In the genomic region with DNA sequence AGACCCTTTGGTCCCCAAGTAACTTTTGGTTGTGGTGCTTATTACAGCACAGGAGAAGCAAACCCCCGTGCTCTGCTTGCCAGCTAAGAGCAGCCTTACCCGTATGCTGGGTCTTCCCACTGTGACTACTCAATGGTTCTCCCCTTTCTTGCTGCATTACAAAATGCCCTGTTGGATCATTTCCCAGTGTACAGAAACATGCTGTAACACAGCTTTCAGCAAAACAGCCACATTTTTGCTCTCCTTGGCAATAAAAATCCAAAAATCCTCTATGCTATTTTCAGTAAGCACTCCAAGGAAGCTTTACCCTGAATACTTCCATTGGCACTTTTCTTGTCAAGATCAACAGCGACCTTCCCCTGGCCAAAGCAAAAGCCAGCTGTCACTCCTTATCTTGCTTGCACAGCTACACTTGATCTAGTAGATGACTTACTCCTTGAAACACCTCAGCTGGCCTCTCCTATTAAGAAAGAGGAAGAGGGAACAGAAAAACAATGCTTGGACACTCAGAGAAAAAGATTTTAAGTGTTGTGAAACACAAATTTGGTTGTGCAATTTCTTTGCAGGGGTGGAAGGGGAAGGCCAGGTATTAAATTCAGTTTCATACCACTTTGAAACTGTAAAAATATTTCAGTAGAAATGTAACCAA, we compare ENCODE assay signal across 8 mouse cellular contexts. TPM values are rescaled to one million over a fixed set of nuclear protein-coding genes. Genes with fewer than 3 reads are reported as not detected.
DNase-seq lines count a peak whose midpoint lies in the region; ATAC-seq and TF ChIP-seq lines count a peak whose summit lies in the region.
"Had no signal": no experiment of that assay in that cellular context is flagged by ENCODE, and none has a peak within 500 bp of the region (broad histone marks: within the 10 kb centered on the region; RNA-seq: fewer than 3 reads in every experiment).

No protein-coding gene starts in this region.

- H3K9me3 ChIP-seq in lung, embryonic 15.5 days: no peaks in the 10 kb centered on the region
- no peaks in the 10 kb centered on the region for H3K9me3 ChIP-seq in stomach, embryonic 15.5 days

- TF ChIP-seq CTCF in thymus, adult 2 months (IDR thresholded peaks at IDR 0.05; ENCODE audit: borderline replicate concordance, control insufficient read depth, extremely low read depth, insufficient read depth, low read length, poor library complexity): no peak
- no peak for TF ChIP-seq CTCF in embryonic fibroblast, embryonic 13.5 days (IDR thresholded peaks at IDR 0.05; ENCODE audit: borderline replicate concordance, insufficient read depth, low read length)

- WGBS in thymus, adult 2 months: 45% methylated on average over 3 of the region's 3 CpGs
- WGBS in lung, embryonic 15.5 days: 23% methylated on average over 3 of the region's 3 CpGs
- WGBS in stomach, embryonic 15.5 days: 38% methylated on average over 3 of the region's 3 CpGs

- H3K4me2 ChIP-seq in lung, embryonic 15.5 days: peak overlapping the region; percentile 52
- H3K4me2 ChIP-seq in stomach, embryonic 15.5 days: peak overlapping the region; percentile 60

- no peaks in the 10 kb centered on the region for H3K27me3 ChIP-seq in thymus, adult 2 months (ENCODE audit: control insufficient read depth, insufficient read depth, low read length)
- H3K27me3 ChIP-seq in lung, embryonic 15.5 days: no peaks in the 10 kb centered on the region
- no peaks in the 10 kb centered on the region for H3K27me3 ChIP-seq in stomach, embryonic 15.5 days (replicated peaks)

- no peak for DNase-seq in thymus, adult 2 months
- DNase-seq in thymus, postnatal 14 days: no peak
- peak; percentile 16 for DNase-seq in induced T-regulatory cell, adult 2 months (ENCODE audit: low read depth)
- no peak for DNase-seq in urinary bladder, postnatal 4 days (ENCODE audit: low spot score in 2 of 2)

- H3K4me1 ChIP-seq in thymus, adult 2 months (replicated peaks; ENCODE audit: control insufficient read depth, insufficient read depth, low read length): peaks cover 6% of the 10 kb centered on the region
- H3K4me1 ChIP-seq in embryonic fibroblast, embryonic 13.5 days (ENCODE audit: control insufficient read depth, insufficient read depth, low read length): no peaks in the 10 kb centered on the region; the same call in none of the 2 replicates
- peaks cover 19% of the 10 kb centered on the region for H3K4me1 ChIP-seq in lung, embryonic 15.5 days
- peaks cover 17% of the 10 kb centered on the region; the same call in 1 of the 2 replicates for H3K4me1 ChIP-seq in stomach, embryonic 15.5 days

- peak overlapping the region; percentile 42; the same call in 1 of the 2 replicates for H3K27ac ChIP-seq in thymus, adult 2 months (ENCODE audit: control insufficient read depth, insufficient read depth, low read length)
- H3K27ac ChIP-seq in embryonic fibroblast, embryonic 13.5 days (ENCODE audit: insufficient read depth, low read length): peak overlapping the region; percentile 98
- peak overlapping the region; percentile 58 for H3K27ac ChIP-seq in lung, embryonic 15.5 days
- peak overlapping the region; percentile 100 for H3K27ac ChIP-seq in stomach, embryonic 15.5 days

- no peak for ATAC-seq in lung, embryonic 15.5 days (ENCODE audit: borderline replicate concordance, extremely low read depth, low FRiP score, low TSS enrichment)
- no peak for ATAC-seq in stomach, embryonic 15.5 days (ENCODE audit: insufficient read depth, low FRiP score, low read depth)

- H3K4me3 ChIP-seq in thymus, adult 2 months (ENCODE audit: control insufficient read depth, insufficient read depth, low read length): no peak overlapping the region
- peak overlapping the region; percentile 27 for H3K4me3 ChIP-seq in embryonic fibroblast, embryonic 13.5 days (ENCODE audit: insufficient read depth, low read length)
- peak overlapping the region; percentile 80 for H3K4me3 ChIP-seq in lung, embryonic 15.5 days
- H3K4me3 ChIP-seq in stomach, embryonic 15.5 days (replicated peaks): peak overlapping the region; percentile 10; the same call in 1 of the 2 replicates

- H3K36me3 ChIP-seq in thymus, adult 2 months (ENCODE audit: control insufficient read depth, insufficient read depth, low read length): peaks cover 11% of the 10 kb centered on the region
- H3K36me3 ChIP-seq in lung, embryonic 15.5 days: peaks cover 10% of the 10 kb centered on the region
- peaks cover 6% of the 10 kb centered on the region for H3K36me3 ChIP-seq in stomach, embryonic 15.5 days

- peak overlapping the region; percentile 27; the same call in 1 of the 2 replicates for H3K9ac ChIP-seq in lung, embryonic 15.5 days
- H3K9ac ChIP-seq in stomach, embryonic 15.5 days: no peak overlapping the region

- TF ChIP-seq POLR2A in thymus, adult 2 months (IDR thresholded peaks at IDR 0.05; ENCODE audit: control insufficient read depth, extremely low read depth, insufficient read depth, low read length, poor library complexity): no peak
- TF ChIP-seq POLR2A in embryonic fibroblast, embryonic 13.5 days (IDR thresholded peaks at IDR 0.05; ENCODE audit: low read depth, low read length): no peak

RNA-seq across cellular contexts. Expression of gene Rchy1, which starts 2.1 kb away (rescaled TPM):
- polyA plus RNA-seq in thymus, adult 2 months (2012; rRNA removed): 36.2 and 43.2 TPM in 2 replicates
- 50.8 and 66.2 TPM in 2 replicates for polyA plus RNA-seq in embryonic fibroblast, embryonic 13.5 days (2011; ENCODE audit: insufficient read length, low read depth, missing spikeins)
- 66.8 and 72.6 TPM in 2 replicates for polyA plus RNA-seq in lung, embryonic 15.5 days (2015; fragmentation: Nextera tagmentation; extraction: Ambion mirVana)
- 89.7 and 96.3 TPM in 2 replicates for polyA plus RNA-seq in stomach, embryonic 15.5 days (2015; fragmentation: Nextera tagmentation; extraction: Ambion mirVana)

RNA-seq across cellular contexts. Expression of gene Odaph, which starts 26.5 kb away (rescaled TPM):
- not detected in 2 replicates for polyA plus RNA-seq in thymus, adult 2 months (2012; rRNA removed)
- polyA plus RNA-seq in embryonic fibroblast, embryonic 13.5 days (2011; ENCODE audit: insufficient read length, low read depth, missing spikeins): 0.93 and 2.4 TPM in 2 replicates
- polyA plus RNA-seq in lung, embryonic 15.5 days (2015; fragmentation: Nextera tagmentation; extraction: Ambion mirVana): not detected in 2 replicates
- polyA plus RNA-seq in stomach, embryonic 15.5 days (2015; fragmentation: Nextera tagmentation; extraction: Ambion mirVana): 0.30 TPM in 1 of 2 replicates, not detected in the other
- polyA plus RNA-seq: frontal cortex, adult 2 months had no signal

Comparison
In these comparisons a context has a peak if more than half of its experiments do, and no peak if none do; other contexts are left out.
1. H3K27ac ChIP-seq: peak in every context shown above with its lines; median percentile 100 in stomach, embryonic 15.5 days; 98 in embryonic fibroblast, embryonic 13.5 days; 58 in lung, embryonic 15.5 days; 42 in thymus, adult 2 months.